Mouse (Mus musculus): ENCODE data around the gene Pklr.

DNA sequence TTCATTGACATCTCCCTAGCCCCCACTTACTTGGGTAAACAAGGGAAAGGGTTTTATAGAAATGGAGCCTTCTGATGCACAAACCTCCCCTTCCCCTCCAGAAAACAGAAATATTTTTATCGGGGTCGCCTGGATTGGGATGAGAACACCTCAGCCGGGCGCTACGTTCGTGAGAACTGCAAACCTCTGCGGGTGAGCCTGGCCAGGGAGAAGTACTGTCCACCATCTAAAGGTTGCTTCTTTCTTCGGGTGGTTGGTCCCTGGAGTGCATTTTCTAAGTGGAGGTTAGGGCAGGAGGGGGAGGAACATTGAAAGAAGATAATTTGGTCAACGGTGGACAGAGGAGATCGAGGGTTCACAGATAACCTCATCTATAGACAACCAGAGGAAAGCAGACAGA lies 39.6 kb downstream of the Pklr start:
- no peak for TF ChIP-seq POLR2A (IDR thresholded peaks at IDR 0.05; ENCODE audit: extremely low read depth, insufficient read depth, low read length)
- no peak for TF ChIP-seq CTCF (IDR thresholded peaks at IDR 0.05; ENCODE audit: low read depth, low read length)
